Comparison of ENCODE assay signal across 36 mouse cellular contexts in genomic region chr14:124287027-124287426, GRCm38 (mm10).
"Had no signal": no experiment of that assay in that cellular context is flagged by ENCODE, and none has a peak within 500 bp of the region (broad histone marks: within the 10 kb centered on the region; RNA-seq: fewer than 3 reads in every experiment).

No protein-coding gene starts in this region.

- DNase-seq: heart, postnatal 10 days; heart, postnatal 14 days; heart, postnatal 36 days; heart, postnatal 4 days; kidney, adult 11 months; kidney, adult 18-20 months; kidney, adult 2 months; kidney, adult 8-10 months; kidney, adult 9 months; kidney, postnatal 10 days; kidney, postnatal 14 days; kidney, postnatal 25 days; kidney, postnatal 36 days; kidney, postnatal 4 days; layer of hippocampus, adult 9-11 months; layer of hippocampus, postnatal 36 days had no signal

- ATAC-seq: hindbrain, embryonic 16.5 days; hindbrain, postnatal 0 days; inflammation-experienced regulatory T-cells, adult 6 months; intestine, embryonic 15.5 days; intestine, embryonic 16.5 days; intestine, postnatal 0 days had no signal

- H3K9me3 ChIP-seq: heart, embryonic 10.5 days; heart, embryonic 12.5 days; heart, embryonic 13.5 days; heart, embryonic 15.5 days; hindbrain, embryonic 10.5 days; hindbrain, embryonic 12.5 days; hindbrain, embryonic 13.5 days; hindbrain, embryonic 15.5 days; intestine, embryonic 15.5 days; kidney, embryonic 15.5 days had no signal

- H3K36me3 ChIP-seq: heart, embryonic 10.5 days; heart, embryonic 12.5 days; heart, embryonic 13.5 days; heart, embryonic 15.5 days; hindbrain, embryonic 10.5 days; hindbrain, embryonic 12.5 days; hindbrain, embryonic 13.5 days; hindbrain, embryonic 15.5 days; intestine, embryonic 15.5 days; kidney, embryonic 15.5 days had no signal

- H3K27ac ChIP-seq: heart, embryonic 10.5 days; heart, embryonic 13.5 days; heart, embryonic 15.5 days; hindbrain, embryonic 10.5 days; hindbrain, embryonic 12.5 days; hindbrain, embryonic 13.5 days; hindbrain, embryonic 14.5 days; hindbrain, embryonic 15.5 days; hindbrain, postnatal 0 days; intestine, embryonic 15.5 days; kidney, embryonic 15.5 days; kidney, postnatal 0 days; layer of hippocampus, adult 2 months; left cerebral cortex, adult 2 months had no signal

- H3K27me3 ChIP-seq: heart, embryonic 12.5 days; heart, embryonic 13.5 days; heart, embryonic 15.5 days; hindbrain, embryonic 12.5 days; hindbrain, embryonic 13.5 days; hindbrain, embryonic 15.5 days; intestine, embryonic 15.5 days; kidney, embryonic 15.5 days had no signal

- H3K4me1 ChIP-seq: heart, embryonic 10.5 days; heart, embryonic 12.5 days; heart, embryonic 13.5 days; heart, embryonic 15.5 days; hindbrain, embryonic 10.5 days; hindbrain, embryonic 12.5 days; hindbrain, embryonic 13.5 days; hindbrain, embryonic 15.5 days; intestine, embryonic 15.5 days; kidney, embryonic 15.5 days had no signal

- H3K4me2 ChIP-seq: heart, embryonic 11.5 days; heart, embryonic 12.5 days; heart, embryonic 13.5 days; heart, embryonic 15.5 days; hindbrain, embryonic 12.5 days; hindbrain, embryonic 13.5 days; hindbrain, embryonic 14.5 days; hindbrain, embryonic 15.5 days; intestine, embryonic 15.5 days; kidney, embryonic 15.5 days had no signal

- H3K4me3 ChIP-seq: heart, embryonic 10.5 days; heart, embryonic 12.5 days; heart, embryonic 13.5 days; heart, embryonic 15.5 days; hindbrain, embryonic 10.5 days; hindbrain, embryonic 12.5 days; hindbrain, embryonic 13.5 days; hindbrain, embryonic 15.5 days; intestine, embryonic 15.5 days; kidney, embryonic 15.5 days; layer of hippocampus, adult 2 months; left cerebral cortex, adult 2 months had no signal

- H3K9ac ChIP-seq: heart, embryonic 12.5 days; heart, embryonic 13.5 days; heart, embryonic 15.5 days; hindbrain, embryonic 12.5 days; hindbrain, embryonic 13.5 days; hindbrain, embryonic 14.5 days; hindbrain, embryonic 15.5 days; intestine, embryonic 15.5 days; kidney, embryonic 15.5 days had no signal
